Mouse (Mus musculus) kidney, postnatal 14 days (tissue): ENCODE measurements around the gene Spag5.
A peak's percentile ranks its signal among the peaks of the same experiment; 100 is the strongest.
"Not testable (repeated sequence)": the region's sequence is repeated elsewhere in the genome, so short reads cannot be mapped to it uniquely, and the experiment has no call there.

Source experiments
- DNase-seq: peaks from one replicate; pipeline ENCODE4 v3.0.0; 2022; ENCODE audit warnings: mixed read lengths

Gene Spag5

GRCm38 (mm10) chr11:78301357-78302084 lies at the start of gene Spag5:
Gene Spag5 (plus strand): TSS chr11:78301529.
- peak; percentile 94 for DNase-seq

GRCm38 (mm10) chr11:78256618-78257017 lies 44.7 kb upstream of the Spag5 start:
- DNase-seq = peak; percentile 35

- DNase-seq = no peak
Observed at GRCm38 (mm10) chr11:78260489-78261258, 40.7 kb upstream of the Spag5 start.

- DNase-seq = peak; percentile 97
Observed at GRCm38 (mm10) chr11:78261380-78262352, 39.7 kb upstream of the Spag5 start, which contains the start of gene 2610507B11Rik. Gene 2610507B11Rik (plus strand): TSS chr11:78261752.

GRCm38 (mm10) chr11:78262550-78262949 lies 38.8 kb upstream of the Spag5 start:
- peak; percentile 64 for DNase-seq

GRCm38 (mm10) chr11:78265571-78265970 lies 35.8 kb upstream of the Spag5 start:
- DNase-seq = no peak

GRCm38 (mm10) chr11:78271986-78272385 lies 29.3 kb upstream of the Spag5 start:
- DNase-seq = no peak

- DNase-seq = peak; percentile 25
Observed at GRCm38 (mm10) chr11:78275596-78275995, 25.7 kb upstream of the Spag5 start.

- not testable (repeated sequence) for DNase-seq
Observed at GRCm38 (mm10) chr11:78276169-78276568, 25.2 kb upstream of the Spag5 start.

- DNase-seq = no peak
Observed at GRCm38 (mm10) chr11:78278853-78279252, 22.5 kb upstream of the Spag5 start.

- no peak for DNase-seq
Observed at GRCm38 (mm10) chr11:78279586-78279985, 21.7 kb upstream of the Spag5 start.

GRCm38 (mm10) chr11:78289146-78289763 lies 12.1 kb upstream of the Spag5 start:
- DNase-seq = no peak

GRCm38 (mm10) chr11:78290654-78291053 lies 10.7 kb upstream of the Spag5 start, which contains the start of gene BC030499:
Gene BC030499 (plus strand): TSS chr11:78290841.
- no peak for DNase-seq

- DNase-seq = no peak
Observed at GRCm38 (mm10) chr11:78294585-78294984, 6.7 kb upstream of the Spag5 start.

- DNase-seq = no peak
Observed at GRCm38 (mm10) chr11:78300917-78301316, 412 bp upstream of the Spag5 start.

GRCm38 (mm10) chr11:78305272-78305671 lies 3.9 kb downstream of the Spag5 start:
- DNase-seq = no peak

GRCm38 (mm10) chr11:78310861-78311511 lies 9.7 kb downstream of the Spag5 start:
- DNase-seq = no peak

GRCm38 (mm10) chr11:78313662-78314061 lies 12.3 kb downstream of the Spag5 start:
- peak; percentile 43 for DNase-seq

- no peak for DNase-seq
Observed at GRCm38 (mm10) chr11:78318411-78318810, 17.1 kb downstream of the Spag5 start.

- DNase-seq = no peak
Observed at GRCm38 (mm10) chr11:78322076-78322831, 20.9 kb downstream of the Spag5 start.

- DNase-seq = peak; percentile 93
Observed at GRCm38 (mm10) chr11:78322860-78323259, 21.5 kb downstream of the Spag5 start, which contains the start of gene Aldoc. Gene Aldoc (plus strand): TSS chr11:78322968.
